Mouse (Mus musculus) left cerebral cortex, postnatal 14 days (tissue): ENCODE results near the gene Zfp979. TPM values are rescaled to one million over a fixed set of nuclear protein-coding genes. Genes with fewer than 3 reads are reported as not detected.

Source experiments
- total RNA-seq, 2 experiments: library from RNA; stranded (reverse); gene quantifications; 2 replicates each; pipeline ENCODE4 v1.2.3; 2021

Zfp979 gene
- total RNA-seq, 2 experiments from 2014 or later: 0.31 to 0.78 TPM

Other genes starting within 250 kb of the Zfp979 start
- 1 to 10 TPM; 3.0 TPM for gene Zfp982, start 150.1 kb downstream of the Zfp979 start, total RNA-seq
- gene Gm16503, start 102.3 kb downstream of the Zfp979 start, total RNA-seq: under 1 TPM; 0.42 TPM
- under 1 TPM in 1 of 2 experiments, not detected in 1; 0.24 TPM for gene Zfp985, start 89.2 kb downstream of the Zfp979 start, total RNA-seq
- gene Zfp534, start 60.0 kb upstream of the Zfp979 start, total RNA-seq: not detected
- gene Zfp984, start 167.3 kb upstream of the Zfp979 start, total RNA-seq: 1 to 10 TPM; 2.2 to 2.6 TPM
- 10 to 100 TPM; 17.1 to 20.4 TPM for gene Zfp933, start 205.9 kb upstream of the Zfp979 start, total RNA-seq
- gene Miip, start 226.3 kb upstream of the Zfp979 start, total RNA-seq: 10 to 100 TPM; 17.5 to 19.7 TPM
- gene Fv1, start 226.5 kb upstream of the Zfp979 start, total RNA-seq: 1 to 10 TPM; 7.9 to 8.0 TPM